Mouse (Mus musculus) liver, embryonic 15.5 days (tissue): Measurements from ENCODE around the gene Il33. TPM values are rescaled to one million over a fixed set of nuclear protein-coding genes. Genes with fewer than 3 reads are reported as not detected.
"Not testable (repeated sequence)": the region's sequence is repeated elsewhere in the genome, so short reads cannot be mapped to it uniquely, and the experiment has no call there.

Source experiments
- ATAC-seq: fragments of 200-750 bp; cut with Nextera tagmentation; 2 replicates; pipeline ENCODE4 v1.8.0; 2017; ENCODE audit warnings: moderate number of reproducible peaks, mild to moderate bottlenecking, moderate library complexity; ENCODE audit not compliant: insufficient read depth
- H3K27ac ChIP-seq: fragments of 300-500 bp; sonication (generic); replicated peaks from 2 replicates; pipeline ENCODE4 v1.5.1; 2015; ENCODE audit warnings: mild to moderate bottlenecking, inconsistent platforms
- H3K27me3 ChIP-seq: fragments of 300-500 bp; sonication (generic); 2 replicates; pipeline ENCODE4 v1.6.1; 2015; ENCODE audit warnings: mild to moderate bottlenecking, inconsistent platforms
- H3K36me3 ChIP-seq: fragments of 300-500 bp; sonication (generic); replicated peaks from 2 replicates; pipeline ENCODE4 v1.6.1; 2015; ENCODE audit warnings: moderate library complexity, mild to moderate bottlenecking, inconsistent platforms
- H3K4me1 ChIP-seq: fragments of 300-500 bp; sonication (generic); replicated peaks from 2 replicates; pipeline ENCODE4 v1.6.1; 2015; ENCODE audit warnings: inconsistent platforms
- H3K4me2 ChIP-seq: fragments of 300-500 bp; sonication (generic); 2 replicates; pipeline ENCODE4 v1.6.1; 2015; ENCODE audit warnings: moderate library complexity, mild to moderate bottlenecking, inconsistent platforms
- H3K4me3 ChIP-seq: fragments of 300-500 bp; sonication (generic); replicated peaks from 2 replicates; pipeline ENCODE4 v1.5.1; 2015; ENCODE audit warnings: mild to moderate bottlenecking, inconsistent platforms
- H3K9ac ChIP-seq: fragments of 300-500 bp; sonication (generic); 2 replicates; pipeline ENCODE4 v1.6.1; 2015; ENCODE audit warnings: moderate library complexity, mild to moderate bottlenecking, inconsistent platforms
- H3K9me3 ChIP-seq: fragments of 300-500 bp; sonication (generic); replicated peaks from 2 replicates; pipeline ENCODE4 v1.6.1; 2016; ENCODE audit warnings: inconsistent platforms
- WGBS: fragments of 180-500 bp; shearing (Covaris S2); methylation state at CpG from one replicate; pipeline ENCODE4 v1.1.7; 2015; ENCODE audit warnings: mixed read lengths; ENCODE audit not compliant: insufficient replicate concordance; 5-methylcytosine and 5-hydroxymethylcytosine counted together
- polyA plus RNA-seq: library from polyadenylated mRNA; unstranded; fragments of >200 nt; fragmentation: Nextera tagmentation; extraction: Ambion mirVana; gene quantifications from 2 replicates; pipeline ENCODE4 v1.2.1, GENCODE M21; 2015

The Il33 gene
- polyA plus RNA-seq, 1 experiment from 2014 or later = 1.2 TPM

- Histone ChIP-seq H3K9ac (no peak overlapping the region), H3K27me3 (no peaks in the 10 kb centered on the region), H3K4me1 (peaks cover 7% of the 10 kb centered on the region; the same call in 1 of the 2 replicates), H3K9me3 (no peaks in the 10 kb centered on the region), H3K36me3 (no peaks in the 10 kb centered on the region), H3K4me3 (no peak overlapping the region), H3K4me2 (no peak overlapping the region), H3K27ac (no peak overlapping the region)
- WGBS = 70% methylated on average over 7 of the region's 7 CpGs
- ATAC-seq = no peak
Measured at GRCm38 (mm10) chr19:29941208-29941607, 16.3 kb downstream of the Il33 start.

- H3K4me1 ChIP-seq = peaks cover 7% of the 10 kb centered on the region; the same call in 1 of the 2 replicates
- no peaks in the 10 kb centered on the region for H3K36me3 ChIP-seq
- no peaks in the 10 kb centered on the region for H3K27me3 ChIP-seq
- no peak for ATAC-seq
- H3K4me2 ChIP-seq = no peak overlapping the region
- H3K27ac ChIP-seq = no peak overlapping the region
- H3K9me3 ChIP-seq = no peaks in the 10 kb centered on the region
- no peak overlapping the region for H3K4me3 ChIP-seq
- WGBS = 54% methylated on average over 6 of the region's 6 CpGs
- no peak overlapping the region for H3K9ac ChIP-seq
Measured at GRCm38 (mm10) chr19:29942358-29942757, 17.4 kb downstream of the Il33 start.

- no peaks in the 10 kb centered on the region for H3K36me3 ChIP-seq
- no peak overlapping the region for H3K4me3 ChIP-seq
- ATAC-seq = no peak
- no peak overlapping the region for H3K9ac ChIP-seq
- H3K4me1 ChIP-seq = peaks cover 7% of the 10 kb centered on the region
- no peak overlapping the region for H3K4me2 ChIP-seq
- no peaks in the 10 kb centered on the region for H3K9me3 ChIP-seq
- H3K27ac ChIP-seq = no peak overlapping the region
- H3K27me3 ChIP-seq = 0 out of 2 replicates have a peak, but pooled peaks cover 5% of the 10 kb centered on the region
- 57% methylated on average over 5 of the region's 5 CpGs for WGBS
Measured at GRCm38 (mm10) chr19:29944426-29944825, 19.5 kb downstream of the Il33 start.

GRCm38 (mm10) chr19:29944935-29945334, 20.0 kb downstream of the Il33 start:
- not testable (repeated sequence) for H3K9me3 ChIP-seq, H3K36me3 ChIP-seq, H3K4me3 ChIP-seq, H3K9ac ChIP-seq, H3K27me3 ChIP-seq, ATAC-seq, H3K27ac ChIP-seq, H3K4me2 ChIP-seq, H3K4me1 ChIP-seq
- 73% methylated on average over 4 of the region's 4 CpGs for WGBS

GRCm38 (mm10) chr19:29945557-29946422, 20.9 kb downstream of the Il33 start:
- Histone ChIP-seq H3K4me1 (peaks cover 7% of the 10 kb centered on the region), H3K27ac (no peak overlapping the region), H3K27me3 (0 out of 2 replicates have a peak, but pooled peaks cover 5% of the 10 kb centered on the region), H3K9me3 (no peaks in the 10 kb centered on the region), H3K4me3 (no peak overlapping the region), H3K36me3 (no peaks in the 10 kb centered on the region), H3K9ac (no peak overlapping the region), H3K4me2 (peak overlapping the region; percentile 10; the same call in 1 of the 2 replicates)
- WGBS = 12% methylated on average over 11 of the region's 11 CpGs
- ATAC-seq = no peak

GRCm38 (mm10) chr19:29946423-29946716, 21.5 kb downstream of the Il33 start:
- no peak; the same call in 1 of the 2 replicates for ATAC-seq
- Histone ChIP-seq H3K4me3 (no peak overlapping the region), H3K27me3 (0 out of 2 replicates have a peak, but pooled peaks cover 5% of the 10 kb centered on the region), H3K4me2 (no peak overlapping the region), H3K9me3 (no peaks in the 10 kb centered on the region), H3K36me3 (no peaks in the 10 kb centered on the region), H3K9ac (no peak overlapping the region), H3K27ac (no peak overlapping the region), H3K4me1 (peaks cover 7% of the 10 kb centered on the region)

GRCm38 (mm10) chr19:29947056-29947455, 22.1 kb downstream of the Il33 start:
- Histone ChIP-seq H3K4me3 (no peak overlapping the region), H3K27ac (no peak overlapping the region), H3K36me3 (no peaks in the 10 kb centered on the region), H3K27me3 (0 out of 2 replicates have a peak, but pooled peaks cover 5% of the 10 kb centered on the region), H3K9ac (no peak overlapping the region), H3K4me2 (no peak overlapping the region), H3K4me1 (peaks cover 7% of the 10 kb centered on the region), H3K9me3 (no peaks in the 10 kb centered on the region)
- 78% methylated on average over 9 of the region's 9 CpGs for WGBS
- ATAC-seq = no peak

- Histone ChIP-seq H3K4me3 (peak overlapping the region; percentile 35), H3K9me3 (no peaks in the 10 kb centered on the region), H3K4me2 (peak overlapping the region; percentile 55), H3K36me3 (no peaks in the 10 kb centered on the region), H3K27me3 (0 out of 2 replicates have a peak, but pooled peaks cover 5% of the 10 kb centered on the region), H3K27ac (no peak overlapping the region), H3K9ac (no peak overlapping the region), H3K4me1 (peaks cover 7% of the 10 kb centered on the region)
- WGBS = 21% methylated on average over 25 of the region's 25 CpGs
- peak; percentile 58 for ATAC-seq
Measured at GRCm38 (mm10) chr19:29947891-29948801, 23.2 kb downstream of the Il33 start.

GRCm38 (mm10) chr19:29952538-29952937, 27.6 kb downstream of the Il33 start:
- H3K27me3 ChIP-seq = 0 out of 2 replicates have a peak, but pooled peaks cover 5% of the 10 kb centered on the region
- H3K4me1 ChIP-seq = no peaks in the 10 kb centered on the region; the same call in 1 of the 2 replicates
- WGBS = 60% methylated on average over 5 of the region's 5 CpGs
- H3K9me3 ChIP-seq = no peaks in the 10 kb centered on the region
- H3K4me3 ChIP-seq = no peak overlapping the region
- H3K27ac ChIP-seq = no peak overlapping the region
- no peak for ATAC-seq
- H3K9ac ChIP-seq = no peak overlapping the region
- H3K4me2 ChIP-seq = no peak overlapping the region
- H3K36me3 ChIP-seq = no peaks in the 10 kb centered on the region

GRCm38 (mm10) chr19:29953833-29954232, 28.9 kb downstream of the Il33 start:
- 48% methylated on average over 3 of the region's 3 CpGs for WGBS
- H3K4me2 ChIP-seq = no peak overlapping the region
- H3K27ac ChIP-seq = no peak overlapping the region
- no peaks in the 10 kb centered on the region for H3K9me3 ChIP-seq
- ATAC-seq = no peak
- H3K9ac ChIP-seq = no peak overlapping the region
- H3K36me3 ChIP-seq = no peaks in the 10 kb centered on the region
- no peak overlapping the region for H3K4me3 ChIP-seq
- H3K27me3 ChIP-seq = no peaks in the 10 kb centered on the region
- no peaks in the 10 kb centered on the region for H3K4me1 ChIP-seq

- Histone ChIP-seq H3K9me3 (no peaks in the 10 kb centered on the region), H3K4me1 (no peaks in the 10 kb centered on the region), H3K27ac (no peak overlapping the region), H3K4me2 (no peak overlapping the region), H3K9ac (no peak overlapping the region), H3K4me3 (no peak overlapping the region), H3K36me3 (no peaks in the 10 kb centered on the region), H3K27me3 (no peaks in the 10 kb centered on the region)
- 32% methylated on average over 2 of the region's 2 CpGs for WGBS
- ATAC-seq = no peak
Measured at GRCm38 (mm10) chr19:29955454-29955853, 30.5 kb downstream of the Il33 start.
